Mouse (Mus musculus): Measurements from ENCODE around the gene Gm20388.

Gene Gm20388

GRCm38 (mm10) chr8:120594571-120594970 is 683.9 kb downstream of the Gm20388 start:
- DNase-seq: no peak

- peak; percentile 74 for DNase-seq
Measured at GRCm38 (mm10) chr8:120595963-120596362, 685.3 kb downstream of the Gm20388 start.

GRCm38 (mm10) chr8:120598579-120598978 is 687.9 kb downstream of the Gm20388 start:
- peak; percentile 80 for DNase-seq

GRCm38 (mm10) chr8:120599504-120599903 is 688.9 kb downstream of the Gm20388 start:
- peak; percentile 87 for DNase-seq

GRCm38 (mm10) chr8:120602672-120603071 is 692.0 kb downstream of the Gm20388 start:
- no peak for DNase-seq

- no peak for DNase-seq
Measured at GRCm38 (mm10) chr8:120607460-120607859, 696.8 kb downstream of the Gm20388 start.

- peak; percentile 81 for DNase-seq
Measured at GRCm38 (mm10) chr8:120607885-120608284, 697.2 kb downstream of the Gm20388 start.

GRCm38 (mm10) chr8:120610824-120611223 is 700.2 kb downstream of the Gm20388 start:
- DNase-seq: no peak

- no peak for DNase-seq
Measured at GRCm38 (mm10) chr8:120614491-120614890, 703.9 kb downstream of the Gm20388 start.

- no peak for DNase-seq
Measured at GRCm38 (mm10) chr8:120616663-120617626, 706.3 kb downstream of the Gm20388 start.

GRCm38 (mm10) chr8:120618110-120618509 is 707.5 kb downstream of the Gm20388 start:
- peak; percentile 74 for DNase-seq

- DNase-seq: no peak
Measured at GRCm38 (mm10) chr8:120619235-120620180, 708.9 kb downstream of the Gm20388 start.

- no peak for DNase-seq
Measured at GRCm38 (mm10) chr8:120620441-120620840, 709.8 kb downstream of the Gm20388 start.

- no peak for DNase-seq
Measured at GRCm38 (mm10) chr8:120622161-120622560, 711.5 kb downstream of the Gm20388 start.

GRCm38 (mm10) chr8:120623608-120624007 is 713.0 kb downstream of the Gm20388 start:
- no peak for DNase-seq

- DNase-seq: no peak
Measured at GRCm38 (mm10) chr8:120626461-120626860, 715.8 kb downstream of the Gm20388 start.

GRCm38 (mm10) chr8:120627298-120627697 is 716.7 kb downstream of the Gm20388 start:
- peak; percentile 76 for DNase-seq

- DNase-seq: no peak
Measured at GRCm38 (mm10) chr8:120630031-120630430, 719.4 kb downstream of the Gm20388 start.

GRCm38 (mm10) chr8:120630848-120631247 is 720.2 kb downstream of the Gm20388 start:
- DNase-seq: no peak

GRCm38 (mm10) chr8:120631441-120632375 is 721.1 kb downstream of the Gm20388 start:
- DNase-seq: no peak

- no peak for DNase-seq
Measured at GRCm38 (mm10) chr8:120632969-120633664, 722.5 kb downstream of the Gm20388 start.
